Mouse (Mus musculus): ENCODE data around the gene Lrp2. TPM values are rescaled to one million over a fixed set of nuclear protein-coding genes. Genes with fewer than 3 reads are reported as not detected.

The Lrp2 gene
- total RNA-seq (2021), result under 1 TPM; 0.53 to 0.59 TPM
- long read RNA-seq, result 0 reads

DNA sequence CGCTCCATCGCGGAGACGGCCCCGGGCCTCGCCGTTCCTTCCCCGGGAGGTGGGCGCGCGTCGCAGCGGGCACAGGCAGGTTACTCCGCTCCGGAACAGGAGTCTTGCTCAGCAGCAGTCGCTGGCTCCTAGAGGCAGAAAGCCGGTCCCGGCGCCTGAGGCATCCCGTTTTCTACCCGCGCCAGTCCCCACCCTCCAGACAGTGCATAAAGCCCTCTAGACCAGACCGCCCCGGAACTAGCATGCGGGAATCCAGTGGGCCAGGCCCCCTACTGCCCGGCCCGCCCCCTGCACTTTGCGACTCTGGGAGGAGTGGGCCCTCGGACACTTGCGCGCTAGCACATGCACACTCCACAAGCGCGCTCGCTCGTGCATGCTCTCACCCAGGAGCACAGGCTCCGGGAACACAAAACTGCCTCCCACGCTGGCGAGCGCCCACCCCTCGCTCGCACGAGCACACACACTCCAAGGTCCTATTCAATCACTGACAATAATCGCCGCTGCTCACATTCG is at the start of gene Lrp2:
Lrp2 (minus strand) TSS at position 180 of the 513 bp plus-strand sequence.
- DNase-seq (ENCODE audit: low spot score in 2 of 2), result peak in 1 of 2 experiments; percentile 10

DNA sequence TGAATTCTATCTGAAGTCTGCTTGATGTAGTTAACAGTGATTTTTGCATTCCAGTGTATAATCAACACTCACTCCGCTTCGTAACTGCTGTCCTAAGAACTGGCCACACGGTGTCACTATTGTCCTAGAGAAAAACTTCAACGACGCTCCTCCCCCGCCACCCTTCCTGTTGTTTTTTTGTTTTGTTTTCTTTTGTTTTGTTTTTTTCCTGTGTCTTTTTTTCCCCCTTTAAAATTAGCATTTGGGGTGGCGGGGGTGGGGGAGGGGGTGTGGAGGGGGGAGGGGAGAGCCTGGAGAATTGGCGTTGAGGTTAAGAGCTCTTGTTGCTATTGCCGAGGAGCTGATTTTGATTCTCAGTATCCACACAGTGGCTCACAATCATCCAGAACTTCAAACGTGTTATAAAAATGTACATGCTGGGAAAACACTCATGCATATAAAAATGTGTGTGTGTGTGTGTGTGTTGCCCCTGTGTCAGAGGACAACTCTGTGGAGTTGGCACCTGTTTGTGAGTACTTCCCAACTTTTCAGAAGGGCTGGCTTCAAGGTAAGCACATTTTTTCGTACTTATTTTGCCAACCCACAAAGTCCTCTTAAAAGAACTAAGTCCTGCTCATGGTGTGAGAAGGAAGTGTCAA is 49.3 kb upstream of the Lrp2 start:
- peak in 1 of 2 experiments; percentile 50 for DNase-seq (ENCODE audit: low spot score in 2 of 2)

DNA sequence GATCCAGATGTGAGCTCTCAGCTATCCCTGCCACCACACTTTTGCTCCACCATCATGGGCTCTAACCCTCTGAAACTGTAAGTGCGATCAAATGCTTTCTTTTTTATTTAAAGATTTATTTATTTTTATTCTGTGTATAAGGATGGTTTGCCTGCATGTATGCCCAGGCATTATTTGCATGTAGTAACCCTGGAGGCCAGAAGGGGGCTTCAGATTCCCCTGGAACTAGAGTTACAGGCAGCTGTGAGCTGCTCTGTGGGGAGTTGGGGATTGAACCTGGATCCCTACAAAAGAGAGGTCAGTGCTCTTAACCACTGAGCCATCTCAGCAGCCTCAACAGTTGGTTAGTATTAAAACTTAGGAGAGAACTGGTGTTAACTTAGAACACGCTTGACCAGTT is 45.6 kb upstream of the Lrp2 start:
- no peak for DNase-seq (ENCODE audit: low spot score in 2 of 2)

DNA sequence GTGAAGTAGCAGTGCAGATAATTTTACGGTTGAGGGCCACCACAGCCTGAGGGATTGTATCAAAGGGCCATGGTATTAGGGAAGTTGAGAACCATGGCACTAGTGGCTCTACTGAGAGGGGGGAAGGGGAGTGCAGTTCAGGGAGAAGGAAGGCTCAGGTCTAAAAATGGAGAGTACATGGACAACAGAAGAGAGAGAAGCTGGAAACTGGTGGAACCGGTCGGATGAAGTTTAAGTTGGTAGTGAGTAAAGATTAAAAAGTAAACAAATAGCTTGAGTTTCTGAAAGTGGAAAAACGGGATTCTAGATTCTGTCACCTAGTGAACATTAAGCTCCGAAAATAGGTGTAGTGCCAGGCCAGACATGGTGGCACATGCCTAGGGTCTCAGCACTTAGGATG is 44.9 kb upstream of the Lrp2 start:
- no peak for DNase-seq (ENCODE audit: low spot score in 2 of 2)

DNA sequence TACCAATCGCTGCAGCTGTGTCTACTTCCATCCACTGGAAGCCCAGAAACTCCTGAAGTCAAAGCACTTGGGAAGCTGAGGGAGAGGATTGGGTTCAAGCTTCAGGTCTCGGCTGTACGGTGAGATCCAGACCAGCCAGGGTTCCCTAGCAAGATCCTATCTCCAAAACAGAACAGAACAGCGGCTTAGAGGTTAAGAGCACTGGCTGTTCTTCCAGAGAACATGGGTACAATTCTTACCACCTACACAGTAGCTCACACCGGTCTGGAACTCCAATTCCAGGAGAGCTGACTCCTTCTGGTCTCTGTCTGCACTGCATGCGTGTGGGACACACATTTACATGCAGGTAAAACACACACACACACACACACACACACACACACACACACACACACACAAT is 44.0 kb upstream of the Lrp2 start:
- no peak for DNase-seq (ENCODE audit: low spot score in 2 of 2)

DNA sequence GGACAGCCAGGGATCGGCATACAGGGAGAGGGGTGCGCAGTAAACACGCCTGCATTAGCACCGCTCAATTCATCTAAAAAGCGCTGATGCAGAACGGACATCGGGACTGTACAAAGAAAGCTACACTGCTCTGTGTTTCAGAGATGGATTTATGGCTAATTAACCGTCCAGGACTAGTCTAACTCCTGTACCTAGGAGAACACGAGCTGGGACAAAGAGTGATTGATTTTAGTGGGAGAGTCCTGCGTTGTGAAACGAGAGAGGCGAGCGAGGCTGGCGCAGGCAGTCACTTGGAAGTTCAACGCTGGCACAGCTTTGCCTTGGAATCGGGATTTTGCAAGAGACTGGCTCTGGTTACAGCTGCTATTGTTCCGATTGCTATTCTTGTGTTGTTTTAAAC is 43.4 kb upstream of the Lrp2 start:
- peak in 1 of 2 experiments; percentile 10 for DNase-seq (ENCODE audit: low spot score in 2 of 2)

DNA sequence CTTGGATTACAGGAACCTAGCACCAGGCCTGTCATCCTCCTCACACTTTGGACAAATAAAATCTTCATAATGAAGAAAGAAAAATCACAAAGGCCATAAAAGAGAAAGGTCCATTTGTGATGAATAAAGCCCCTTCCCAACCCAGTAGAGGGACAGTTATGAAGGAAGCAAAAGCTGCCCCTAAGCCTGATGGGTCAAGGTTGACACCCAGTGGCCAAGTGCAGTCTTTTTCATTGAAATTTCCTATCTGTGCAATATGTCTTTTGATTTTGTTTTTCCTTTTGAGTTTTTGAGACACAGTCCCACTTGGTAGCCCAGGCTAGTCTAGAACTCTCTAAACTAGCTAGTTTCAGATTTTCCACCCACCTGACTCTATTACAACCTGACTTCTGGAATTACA is 33.4 kb upstream of the Lrp2 start:
- DNase-seq (ENCODE audit: low spot score in 2 of 2), result no peak

DNA sequence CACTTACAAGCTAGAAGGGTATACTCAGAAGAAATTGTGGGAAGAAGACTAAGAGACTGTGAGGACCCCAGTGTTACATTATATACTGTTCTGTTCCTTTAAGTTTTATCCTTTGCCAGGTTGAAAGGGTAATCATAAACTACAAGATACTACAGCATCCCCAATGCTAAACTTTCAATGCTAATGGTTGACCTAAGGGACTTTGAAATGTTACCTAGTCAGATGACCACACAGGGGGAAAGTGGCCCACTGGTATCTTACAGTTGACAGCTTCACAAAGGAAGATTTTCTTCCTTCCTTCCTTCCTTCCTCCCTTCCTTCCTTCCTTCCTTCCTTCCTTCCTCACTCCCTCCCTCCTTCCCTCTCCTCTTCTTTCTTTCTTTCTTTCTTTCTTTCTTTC is 32.5 kb upstream of the Lrp2 start:
- DNase-seq (ENCODE audit: low spot score in 2 of 2), result no peak

DNA sequence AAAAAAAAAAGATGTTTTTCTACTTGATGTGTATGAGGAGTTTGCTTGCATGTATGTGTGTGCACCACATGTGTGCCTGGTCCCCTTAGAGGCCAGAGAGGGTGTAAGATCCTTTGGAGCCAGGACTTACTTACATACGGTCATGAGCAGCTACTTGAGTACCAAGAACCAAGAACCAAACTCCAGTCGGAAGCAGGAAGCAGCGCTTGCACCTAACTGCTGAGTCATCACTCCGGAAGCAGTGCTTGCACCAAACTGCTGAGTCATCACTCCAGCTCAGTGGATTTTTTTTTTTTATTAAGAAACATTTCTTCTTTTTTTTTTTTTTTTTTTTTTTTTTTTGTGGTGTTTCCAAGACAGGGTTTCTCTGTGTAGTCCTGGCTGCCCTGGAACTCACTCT is 27.4 kb upstream of the Lrp2 start:
- no peak for DNase-seq (ENCODE audit: low spot score in 2 of 2)

DNA sequence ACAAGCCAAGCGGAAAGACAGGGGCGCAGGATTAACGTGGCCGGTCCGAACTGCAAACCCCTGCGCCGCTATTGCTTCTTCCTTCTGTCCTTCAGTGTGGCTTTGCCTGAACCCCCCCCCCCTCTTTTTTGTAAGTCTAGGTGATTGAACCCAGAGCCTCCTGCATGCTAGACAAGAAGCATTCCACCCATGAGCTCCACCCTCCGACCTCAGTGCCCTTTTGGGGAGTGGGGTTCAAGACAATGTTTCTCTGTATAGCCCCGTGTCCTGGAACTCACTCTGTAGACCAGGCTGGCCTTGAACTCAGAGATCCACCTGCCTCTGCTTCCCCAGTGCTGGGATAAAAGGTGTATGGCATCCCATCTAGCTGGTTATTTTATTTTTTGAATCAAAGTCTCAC is 26.9 kb upstream of the Lrp2 start:
- DNase-seq (ENCODE audit: low spot score in 2 of 2), result no peak

DNA sequence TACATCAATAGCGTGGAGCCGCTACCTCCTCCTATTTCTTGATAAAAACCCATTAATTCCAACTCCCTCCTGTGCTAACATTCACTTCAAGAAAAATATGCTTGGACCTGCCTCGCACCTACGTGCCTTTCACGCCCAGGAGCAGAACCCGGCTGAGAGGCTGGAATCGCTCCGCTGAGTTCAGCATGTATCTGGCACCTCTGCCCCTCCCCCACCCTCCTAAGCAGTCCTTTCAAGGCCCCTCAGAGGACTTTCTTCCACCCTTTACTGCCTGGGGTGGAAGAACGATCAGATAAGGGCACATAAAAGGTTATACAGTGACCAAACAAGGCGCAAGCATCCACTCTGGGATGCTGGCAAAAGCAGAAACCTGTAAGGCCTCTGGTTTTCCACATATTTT is 26.4 kb upstream of the Lrp2 start:
- no peak for DNase-seq (ENCODE audit: low spot score in 2 of 2)

DNA sequence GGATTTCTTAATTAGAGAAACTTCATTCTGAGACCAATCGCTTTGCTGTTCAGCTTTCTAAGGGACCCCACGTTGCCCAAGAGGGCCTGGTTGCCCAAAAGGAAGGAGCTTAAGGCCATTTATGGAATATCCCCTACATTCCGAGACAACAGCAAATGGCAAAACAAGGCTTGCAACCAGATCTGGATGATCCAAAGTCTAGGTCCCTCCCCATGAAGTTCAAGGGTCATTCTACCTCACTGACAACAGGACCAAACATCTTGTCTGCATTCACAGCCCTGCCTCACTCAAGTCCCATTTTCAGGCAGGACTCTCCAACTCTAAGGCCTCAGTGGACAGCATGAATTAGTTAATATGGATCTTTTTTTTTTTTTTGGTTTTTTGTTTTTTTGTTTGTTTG is 20.8 kb upstream of the Lrp2 start:
- no peak for DNase-seq (ENCODE audit: low spot score in 2 of 2)

DNA sequence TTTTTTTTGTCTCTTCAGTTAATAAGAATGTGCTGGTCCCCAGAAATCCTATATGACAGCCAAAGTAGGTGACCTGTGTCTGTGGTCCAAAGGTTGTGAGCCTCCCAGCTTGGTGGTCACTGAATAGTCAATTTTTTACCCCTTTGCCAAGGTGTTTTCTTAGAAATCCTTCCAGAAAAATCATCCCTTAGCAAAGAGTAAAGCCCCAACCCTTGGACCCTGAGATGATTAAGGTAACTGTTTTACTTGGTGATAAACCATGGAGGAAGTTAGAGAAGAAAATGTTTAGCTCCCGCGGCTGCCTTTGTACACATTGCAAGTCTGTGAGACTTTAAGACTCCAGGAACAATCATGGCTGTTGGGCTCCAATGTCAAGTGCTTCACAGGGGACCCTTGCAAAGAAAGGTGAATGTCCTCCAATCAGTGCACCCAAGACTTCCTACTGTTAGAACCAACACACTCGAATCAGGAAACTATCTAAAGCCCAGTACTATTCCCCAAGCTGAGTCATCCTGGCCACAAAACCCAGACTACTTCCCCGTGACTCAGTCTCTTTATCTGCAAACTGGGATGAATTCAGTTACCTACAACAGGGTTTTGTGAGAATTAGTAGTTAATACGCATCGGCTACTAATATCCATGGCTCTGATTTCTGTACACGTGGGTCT is 18.0 kb upstream of the Lrp2 start:
- DNase-seq (ENCODE audit: low spot score in 2 of 2), result no peak

DNA sequence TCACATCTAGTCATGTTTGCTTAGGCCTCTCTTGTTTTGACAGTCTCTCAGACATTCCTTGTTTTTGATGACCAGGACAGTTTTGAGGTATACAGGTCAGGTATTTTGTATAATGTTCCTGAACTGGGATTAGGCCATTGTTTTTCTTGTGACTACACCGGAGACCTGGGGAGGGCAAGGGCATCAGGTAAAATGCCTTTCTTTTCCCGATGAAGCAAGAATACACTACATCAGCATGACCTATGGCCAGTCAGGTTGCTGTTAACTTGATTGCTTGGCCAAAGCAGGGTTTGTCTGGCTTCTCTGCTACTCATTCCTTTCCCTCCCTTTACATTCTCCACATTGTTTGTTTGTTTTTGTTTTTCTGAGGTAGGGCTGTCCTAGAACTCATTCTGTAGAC is 7.3 kb upstream of the Lrp2 start:
- DNase-seq (ENCODE audit: low spot score in 2 of 2), result no peak

DNA sequence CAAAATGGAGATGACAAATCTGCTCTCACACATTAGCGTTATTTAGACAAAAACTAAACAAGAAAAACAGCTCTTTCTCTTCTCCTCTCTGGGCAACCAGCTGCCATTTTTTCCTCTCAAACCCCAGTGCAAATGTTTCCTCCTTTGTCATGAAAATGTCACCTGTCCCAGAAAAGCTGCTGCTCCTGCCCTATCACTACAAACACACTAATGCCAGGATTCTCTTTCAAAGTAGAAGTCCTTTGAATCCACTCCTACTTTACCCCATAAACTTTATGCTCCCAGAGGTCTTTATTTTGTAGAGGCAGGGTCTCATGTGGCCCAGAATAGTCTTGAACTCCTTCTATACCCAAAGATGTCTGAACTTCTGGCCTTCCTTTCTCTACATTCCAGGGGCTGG is 6.7 kb upstream of the Lrp2 start:
- DNase-seq (ENCODE audit: low spot score in 2 of 2), result no peak

DNA sequence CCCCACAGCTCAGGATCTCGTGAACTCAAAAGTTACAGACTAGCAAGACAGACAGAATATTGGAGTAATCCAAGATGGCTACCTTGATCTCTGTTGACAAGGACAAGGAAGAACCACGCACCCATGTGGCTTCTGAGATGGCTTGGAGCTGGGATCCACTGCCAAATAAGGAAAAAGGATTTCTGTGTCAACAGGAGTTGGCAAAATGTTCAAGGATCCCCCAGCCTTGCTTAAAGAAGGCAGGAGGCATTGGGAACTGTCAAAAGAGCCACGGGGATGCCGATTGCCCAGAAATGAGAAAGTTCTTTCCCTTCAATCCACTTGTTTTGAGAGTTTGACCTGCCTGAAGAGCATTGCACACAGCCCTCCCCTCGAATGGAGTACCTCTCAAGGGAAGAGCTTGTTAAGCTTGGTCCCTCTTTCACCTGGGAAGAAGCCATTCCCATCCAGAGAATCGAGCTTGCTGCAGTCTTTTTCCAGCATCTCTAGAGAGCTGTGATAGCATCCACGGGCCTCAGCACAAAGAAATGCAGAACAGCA is 6.2 kb upstream of the Lrp2 start:
- no peak for DNase-seq (ENCODE audit: low spot score in 2 of 2)

DNA sequence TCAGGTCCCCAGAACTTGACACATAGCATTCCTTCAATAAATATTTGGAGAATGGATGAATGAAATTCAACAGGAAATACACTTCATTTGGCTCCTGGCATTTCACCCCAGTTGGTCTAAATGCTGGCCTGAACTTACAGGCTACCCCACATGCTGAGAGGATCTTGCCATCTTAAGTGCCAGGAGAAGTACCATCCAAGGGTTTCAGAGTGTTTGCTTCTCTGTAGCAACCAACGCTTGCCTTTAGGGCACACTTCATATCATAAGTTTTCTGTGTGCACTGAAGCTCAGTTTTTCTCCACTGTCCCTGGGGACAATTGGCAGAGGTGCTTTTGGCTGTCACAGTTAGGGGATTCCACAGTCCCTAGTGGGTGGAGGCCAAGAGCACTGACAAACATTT is 4.7 kb upstream of the Lrp2 start:
- no peak for DNase-seq (ENCODE audit: low spot score in 2 of 2)

DNA sequence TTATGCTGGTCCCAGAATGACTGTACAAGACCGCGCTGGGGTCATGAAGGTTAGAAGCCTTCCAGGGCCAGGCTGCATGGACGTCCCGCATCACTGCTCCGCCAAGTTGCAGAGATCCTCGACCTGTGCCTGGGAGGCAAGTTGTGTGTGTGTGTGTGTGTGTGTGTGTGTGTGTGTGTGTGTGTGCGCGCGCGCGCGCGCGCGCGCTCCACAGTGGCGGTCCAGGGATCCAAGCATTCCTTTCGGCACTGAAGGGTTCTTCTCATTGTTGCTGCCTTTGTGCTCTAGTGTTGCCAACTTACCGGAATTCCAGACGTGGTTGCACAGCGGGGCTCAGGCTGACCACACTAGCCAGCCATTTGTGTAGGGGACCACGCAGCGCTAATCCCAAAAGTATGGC is 2.0 kb upstream of the Lrp2 start:
- DNase-seq (ENCODE audit: low spot score in 2 of 2), result no peak

DNA sequence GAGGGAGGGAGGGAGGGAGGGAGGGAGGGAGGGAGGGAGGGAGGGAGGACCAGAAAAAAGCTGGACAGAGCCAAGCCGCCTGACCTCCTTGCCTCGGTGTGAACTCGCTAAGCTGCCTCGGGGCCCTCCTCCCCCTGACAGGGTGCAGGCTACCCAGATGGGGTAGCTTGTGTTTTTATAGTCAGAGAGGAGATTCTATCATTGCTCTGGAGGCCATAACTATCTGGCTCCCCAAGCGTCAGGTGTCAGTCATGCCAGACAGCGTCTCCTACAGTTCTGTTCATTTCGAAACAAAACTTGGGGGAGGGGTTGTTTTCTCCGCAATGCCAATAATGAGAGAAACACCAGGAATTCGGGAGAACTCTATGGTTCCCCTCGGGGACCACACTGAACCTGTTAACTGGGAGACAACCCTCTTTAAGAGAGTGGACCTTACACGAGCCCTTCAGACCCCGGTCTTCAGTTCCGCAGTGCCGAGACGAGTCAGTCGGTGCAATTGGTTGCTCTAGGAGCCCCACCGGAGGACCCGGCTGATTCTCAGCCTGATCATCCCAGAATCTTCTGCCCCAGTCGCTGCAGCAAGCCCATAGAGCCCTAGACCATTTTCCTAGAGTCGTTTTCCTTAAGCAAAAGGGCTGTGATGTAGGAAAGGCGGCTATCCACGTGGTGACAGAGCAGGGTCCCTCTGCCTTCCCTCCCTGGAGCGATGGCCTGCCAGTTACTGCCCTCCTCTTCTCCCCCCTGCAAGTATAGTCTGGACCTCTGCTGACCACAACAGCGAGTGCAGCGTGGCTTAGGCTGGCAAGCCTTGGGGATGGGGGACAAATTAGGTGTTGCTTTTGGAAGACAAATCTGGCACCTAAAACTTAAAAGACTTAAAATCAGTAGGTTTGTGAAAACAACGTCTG is 1.2 kb upstream of the Lrp2 start:
- DNase-seq (ENCODE audit: low spot score in 2 of 2), result no peak

DNA sequence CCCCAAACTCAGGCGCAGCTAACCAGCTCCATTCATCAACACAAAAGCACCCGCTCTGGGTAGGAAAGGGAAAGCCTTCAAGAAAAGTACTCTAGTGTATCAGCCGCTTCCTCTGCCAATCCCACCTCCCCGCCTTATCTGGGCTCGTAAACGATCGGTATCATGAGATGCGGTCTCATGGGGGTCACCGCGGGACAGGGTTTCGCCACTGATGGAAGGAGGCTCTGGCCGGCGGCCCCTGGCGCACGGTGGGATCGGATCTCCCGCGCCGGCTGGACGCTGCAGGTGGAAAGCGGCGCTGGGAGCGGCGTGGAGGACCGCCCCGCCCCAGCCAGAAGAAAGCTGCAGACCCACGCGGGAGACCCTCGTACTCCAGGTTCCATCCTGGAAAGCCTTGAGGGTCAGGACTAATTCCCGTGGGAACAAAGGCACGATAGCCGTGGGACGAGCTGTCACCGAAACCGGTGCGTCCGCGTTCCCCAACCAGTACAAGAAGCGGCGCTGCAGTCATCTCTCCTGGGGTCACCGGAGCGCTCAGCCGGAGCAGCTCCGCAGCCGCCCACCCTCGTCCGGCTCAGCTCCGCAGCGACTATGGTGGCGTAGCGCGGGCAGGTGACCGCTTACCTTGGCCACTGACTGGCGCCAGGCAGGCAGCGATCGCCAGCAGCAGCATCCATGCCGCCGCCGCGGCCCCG is 527 bp downstream of the Lrp2 start:
- no peak for DNase-seq (ENCODE audit: low spot score in 2 of 2)
